ENCODE assay signal across 8 mouse cellular contexts in the genomic region with DNA sequence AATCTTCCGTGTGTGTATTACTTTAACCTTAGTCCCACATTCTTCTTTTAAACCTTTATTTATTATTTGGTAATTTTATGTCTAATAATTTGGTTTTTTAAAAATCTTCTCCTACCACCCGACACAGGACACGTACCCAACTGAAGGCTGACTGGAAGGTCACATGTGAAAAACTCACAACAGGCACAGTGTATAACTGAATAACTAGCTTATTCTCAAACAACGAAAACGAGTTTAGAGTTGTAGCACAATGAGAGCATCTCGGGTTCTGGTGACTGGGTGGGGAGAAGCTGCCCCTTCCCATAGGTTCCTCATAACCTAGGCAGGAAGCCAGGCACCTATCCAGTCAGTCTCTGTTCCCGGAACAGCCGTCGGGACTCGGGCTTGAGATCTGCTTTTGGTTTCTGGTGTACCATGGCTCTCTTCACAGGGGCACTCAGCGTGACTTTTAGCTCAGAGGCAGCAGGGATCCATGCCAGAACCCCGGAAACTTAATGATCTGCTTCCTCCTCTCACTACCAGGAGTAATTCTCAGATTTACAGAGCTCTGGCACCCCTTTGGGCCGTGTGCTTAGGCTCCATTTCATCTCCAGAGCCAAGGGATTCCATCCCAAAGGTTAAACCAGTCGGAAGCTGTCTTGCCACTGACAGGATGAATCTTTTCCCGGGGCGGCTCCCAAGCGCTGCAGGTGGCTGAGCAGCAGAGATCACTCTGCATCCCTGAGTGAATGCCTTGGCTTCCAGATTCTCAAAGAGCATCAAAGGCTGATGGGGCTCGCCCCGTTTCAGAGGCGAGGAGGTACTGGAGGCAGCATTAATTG.
DNase-seq lines count a peak whose midpoint lies in the region; ATAC-seq and TF ChIP-seq lines count a peak whose summit lies in the region.

No protein-coding gene starts in this region.

- no peak for TF ChIP-seq CTCF in liver, postnatal 0 days (IDR thresholded peaks at IDR 0.05; ENCODE audit: low read depth)

- H3K4me3 ChIP-seq in kidney, embryonic 14.5 days (ENCODE audit: low read length) = peak overlapping the region; percentile 30
- no peak overlapping the region; the same call in 1 of the 2 replicates for H3K4me3 ChIP-seq in liver, postnatal 0 days (ENCODE audit: low read depth, low read length)
- peak overlapping the region; percentile 33 for H3K4me3 ChIP-seq in neural tube, embryonic 14.5 days (ENCODE audit: low read depth, low read length)

- H3K9me3 ChIP-seq in kidney, embryonic 14.5 days (ENCODE audit: control insufficient read depth, low read length) = no peaks in the 10 kb centered on the region
- no peaks in the 10 kb centered on the region for H3K9me3 ChIP-seq in liver, postnatal 0 days (ENCODE audit: low read length)
- H3K9me3 ChIP-seq in neural tube, embryonic 14.5 days (ENCODE audit: control insufficient read depth, low read length) = no peaks in the 10 kb centered on the region

- H3K9ac ChIP-seq in kidney, embryonic 14.5 days (ENCODE audit: low read depth, low read length) = peak overlapping the region; percentile 9; the same call in 1 of the 2 replicates
- H3K9ac ChIP-seq in liver, postnatal 0 days (replicated peaks) = no peak overlapping the region
- H3K9ac ChIP-seq in neural tube, embryonic 14.5 days (replicated peaks; ENCODE audit: low read depth, low read length) = peak overlapping the region; percentile 28; the same call in 1 of the 2 replicates

- H3K36me3 ChIP-seq in kidney, embryonic 14.5 days (ENCODE audit: control insufficient read depth, insufficient read depth, low read length) = no peaks in the 10 kb centered on the region
- H3K36me3 ChIP-seq in liver, postnatal 0 days (replicated peaks; ENCODE audit: insufficient read depth, low read length) = no peaks in the 10 kb centered on the region
- no peaks in the 10 kb centered on the region for H3K36me3 ChIP-seq in neural tube, embryonic 14.5 days (ENCODE audit: control insufficient read depth, insufficient read depth, low read length)

- no peak for TF ChIP-seq EP300 in liver, postnatal 0 days (IDR thresholded peaks at IDR 0.05; ENCODE audit: low read depth)

- WGBS in kidney, embryonic 14.5 days = 14% methylated on average over 20 of the region's 20 CpGs
- 13% methylated on average over 20 of the region's 20 CpGs for WGBS in liver, postnatal 0 days (ENCODE audit: insufficient replicate concordance)
- WGBS in neural tube, embryonic 14.5 days = 19% methylated on average over 20 of the region's 20 CpGs

- H3K4me1 ChIP-seq in kidney, embryonic 14.5 days (ENCODE audit: control insufficient read depth, insufficient read depth, low read length) = peaks cover 7% of the 10 kb centered on the region; the same call in 1 of the 2 replicates
- peaks cover 4% of the 10 kb centered on the region for H3K4me1 ChIP-seq in liver, postnatal 0 days (ENCODE audit: insufficient read depth)
- 0 out of 2 replicates have a peak, but pooled peaks cover 3% of the 10 kb centered on the region for H3K4me1 ChIP-seq in neural tube, embryonic 14.5 days (ENCODE audit: control insufficient read depth, insufficient read depth, low read length)

- H3K27ac ChIP-seq in kidney, embryonic 14.5 days (ENCODE audit: low read depth, low read length) = peak overlapping the region; percentile 3; the same call in 1 of the 2 replicates
- no peak overlapping the region for H3K27ac ChIP-seq in liver, postnatal 0 days (ENCODE audit: low read depth)
- H3K27ac ChIP-seq in neural tube, embryonic 14.5 days (ENCODE audit: low read depth, low read length) = 0 out of 2 replicates have a peak overlapping the region, but pooled peaks have one; percentile 2

- peaks cover 3% of the 10 kb centered on the region; the same call in 1 of the 2 replicates for H3K27me3 ChIP-seq in kidney, embryonic 14.5 days (ENCODE audit: control insufficient read depth, insufficient read depth, low read length)
- no peaks in the 10 kb centered on the region for H3K27me3 ChIP-seq in liver, postnatal 0 days (ENCODE audit: insufficient read depth, low read length)
- H3K27me3 ChIP-seq in neural tube, embryonic 14.5 days (ENCODE audit: control insufficient read depth, insufficient read depth, low read length) = no peaks in the 10 kb centered on the region

- DNase-seq in gastrocnemius, adult 18-20 months (ENCODE audit: low spot score) = peak; percentile 26
- no peak for DNase-seq in gastrocnemius, postnatal 25 days
- peak; percentile 16 for DNase-seq in embryo, embryonic 9.5 days (ENCODE audit: extremely low spot score)
- peak; percentile 8 for DNase-seq in heart, adult 8-10 months (ENCODE audit: low spot score)
- DNase-seq in liver, postnatal 0 days = no peak
- DNase-seq in natural killer cell, adult 2 months (ENCODE audit: low spot score in 2 of 2) = no peak

- ATAC-seq in kidney, embryonic 14.5 days (ENCODE audit: low FRiP score, low TSS enrichment) = peak; percentile 79
- ATAC-seq in liver, postnatal 0 days = no peak
- peak; percentile 55 for ATAC-seq in neural tube, embryonic 14.5 days (ENCODE audit: low read depth)

- H3K4me2 ChIP-seq in kidney, embryonic 14.5 days (replicated peaks; ENCODE audit: low read depth, low read length) = peak overlapping the region; percentile 42
- H3K4me2 ChIP-seq in liver, postnatal 0 days (ENCODE audit: low read depth, low read length) = peak overlapping the region; percentile 29
- H3K4me2 ChIP-seq in neural tube, embryonic 14.5 days (ENCODE audit: low read depth, low read length) = peak overlapping the region; percentile 58

Comparison
In these comparisons a context has a peak if more than half of its experiments do, and no peak if none do; other contexts are left out.
1. DNase-seq: peak in gastrocnemius, adult 18-20 months (single experiment), embryo, embryonic 9.5 days (single experiment) and heart, adult 8-10 months (single experiment); none in gastrocnemius, postnatal 25 days (single experiment), liver, postnatal 0 days (single experiment) and natural killer cell, adult 2 months (0 of 2).
2. Peak in every context shown above with its lines, with median percentiles within 50 percentile points of each other: H3K4me2 ChIP-seq.